Mouse (Mus musculus): ENCODE data around the gene Gpsm1. TPM values are rescaled to one million over a fixed set of nuclear protein-coding genes. Genes with fewer than 3 reads are reported as not detected.

Gpsm1 gene
- polyA plus RNA-seq, 1 experiment from 2014 or later: 92.0 TPM

- WGBS: 79% methylated on average over 2 of the region's 2 CpGs
- no peaks in the 10 kb centered on the region for H3K36me3 ChIP-seq (ENCODE audit: control insufficient read depth, insufficient read depth, low read length)
- no peaks in the 10 kb centered on the region for H3K9me3 ChIP-seq (ENCODE audit: control insufficient read depth, low read length)
- no peak overlapping the region for H3K9ac ChIP-seq (replicated peaks; ENCODE audit: low read depth, low read length)
- H3K4me3 ChIP-seq (ENCODE audit: low read depth, low read length): no peak overlapping the region
- no peak overlapping the region for H3K4me2 ChIP-seq (ENCODE audit: low read depth, low read length)
- H3K4me1 ChIP-seq (ENCODE audit: control insufficient read depth, insufficient read depth, low read length): peaks cover 2% of the 10 kb centered on the region; the same call in 1 of the 2 replicates
- ATAC-seq (ENCODE audit: low read depth): no peak
- no peaks in the 10 kb centered on the region for H3K27me3 ChIP-seq (ENCODE audit: control insufficient read depth, insufficient read depth, low read length)
- no peak overlapping the region for H3K27ac ChIP-seq (ENCODE audit: low read depth, low read length)
Measured at GRCm38 (mm10) chr2:26305555-26305954, 9.8 kb upstream of the Gpsm1 start.

GRCm38 (mm10) chr2:26306702-26307101 lies 8.6 kb upstream of the Gpsm1 start:
- H3K27me3 ChIP-seq (ENCODE audit: control insufficient read depth, insufficient read depth, low read length): no peaks in the 10 kb centered on the region
- no peaks in the 10 kb centered on the region for H3K36me3 ChIP-seq (ENCODE audit: control insufficient read depth, insufficient read depth, low read length)
- no peak overlapping the region for H3K27ac ChIP-seq (ENCODE audit: low read depth, low read length)
- WGBS: 93% methylated on average over 3 of the region's 3 CpGs
- H3K9me3 ChIP-seq (ENCODE audit: control insufficient read depth, low read length): no peaks in the 10 kb centered on the region
- H3K4me2 ChIP-seq (ENCODE audit: low read depth, low read length): no peak overlapping the region
- H3K4me1 ChIP-seq (ENCODE audit: control insufficient read depth, insufficient read depth, low read length): no peaks in the 10 kb centered on the region
- H3K4me3 ChIP-seq (ENCODE audit: low read depth, low read length): no peak overlapping the region
- H3K9ac ChIP-seq (replicated peaks; ENCODE audit: low read depth, low read length): no peak overlapping the region
- ATAC-seq (ENCODE audit: low read depth): no peak

- no peak overlapping the region for H3K4me3 ChIP-seq (ENCODE audit: low read depth, low read length)
- 32% methylated on average over 10 of the region's 10 CpGs for WGBS
- H3K9ac ChIP-seq (replicated peaks; ENCODE audit: low read depth, low read length): no peak overlapping the region
- peak; percentile 22; the same call in 1 of the 2 replicates for ATAC-seq (ENCODE audit: low read depth)
- no peaks in the 10 kb centered on the region for H3K27me3 ChIP-seq (ENCODE audit: control insufficient read depth, insufficient read depth, low read length)
- H3K36me3 ChIP-seq (ENCODE audit: control insufficient read depth, insufficient read depth, low read length): no peaks in the 10 kb centered on the region
- H3K27ac ChIP-seq (ENCODE audit: low read depth, low read length): no peak overlapping the region
- H3K9me3 ChIP-seq (ENCODE audit: control insufficient read depth, low read length): no peaks in the 10 kb centered on the region
- no peak overlapping the region for H3K4me2 ChIP-seq (ENCODE audit: low read depth, low read length)
- no peaks in the 10 kb centered on the region for H3K4me1 ChIP-seq (ENCODE audit: control insufficient read depth, insufficient read depth, low read length)
Measured at GRCm38 (mm10) chr2:26309739-26310138, 5.6 kb upstream of the Gpsm1 start.

GRCm38 (mm10) chr2:26311936-26312335 lies 3.4 kb upstream of the Gpsm1 start:
- ATAC-seq (ENCODE audit: low read depth): no peak
- Histone ChIP-seq H3K27ac (ENCODE audit: low read depth, low read length) (no peak overlapping the region), H3K9ac (replicated peaks; ENCODE audit: low read depth, low read length) (no peak overlapping the region), H3K4me1 (ENCODE audit: control insufficient read depth, insufficient read depth, low read length) (peaks cover 5% of the 10 kb centered on the region), H3K4me2 (ENCODE audit: low read depth, low read length) (no peak overlapping the region), H3K36me3 (ENCODE audit: control insufficient read depth, insufficient read depth, low read length) (no peaks in the 10 kb centered on the region), H3K4me3 (ENCODE audit: low read depth, low read length) (no peak overlapping the region), H3K27me3 (ENCODE audit: control insufficient read depth, insufficient read depth, low read length) (no peaks in the 10 kb centered on the region), H3K9me3 (ENCODE audit: control insufficient read depth, low read length) (no peaks in the 10 kb centered on the region)
- 73% methylated on average over 5 of the region's 5 CpGs for WGBS

- ATAC-seq (ENCODE audit: low read depth): no peak
- H3K9ac ChIP-seq (replicated peaks; ENCODE audit: low read depth, low read length): no peak overlapping the region
- no peak overlapping the region for H3K4me3 ChIP-seq (ENCODE audit: low read depth, low read length)
- H3K27ac ChIP-seq (ENCODE audit: low read depth, low read length): no peak overlapping the region
- 63% methylated on average over 2 of the region's 2 CpGs for WGBS
- H3K4me1 ChIP-seq (ENCODE audit: control insufficient read depth, insufficient read depth, low read length): peaks cover 14% of the 10 kb centered on the region
- H3K36me3 ChIP-seq (ENCODE audit: control insufficient read depth, insufficient read depth, low read length): no peaks in the 10 kb centered on the region
- no peaks in the 10 kb centered on the region for H3K9me3 ChIP-seq (ENCODE audit: control insufficient read depth, low read length)
- no peaks in the 10 kb centered on the region for H3K27me3 ChIP-seq (ENCODE audit: control insufficient read depth, insufficient read depth, low read length)
- no peak overlapping the region for H3K4me2 ChIP-seq (ENCODE audit: low read depth, low read length)
Measured at GRCm38 (mm10) chr2:26312812-26313211, 2.5 kb upstream of the Gpsm1 start.

GRCm38 (mm10) chr2:26313394-26313793 lies 1.9 kb upstream of the Gpsm1 start:
- no peaks in the 10 kb centered on the region for H3K36me3 ChIP-seq (ENCODE audit: control insufficient read depth, insufficient read depth, low read length)
- H3K9me3 ChIP-seq (ENCODE audit: control insufficient read depth, low read length): no peaks in the 10 kb centered on the region
- ATAC-seq (ENCODE audit: low read depth): no peak
- H3K4me1 ChIP-seq (ENCODE audit: control insufficient read depth, insufficient read depth, low read length): peaks cover 19% of the 10 kb centered on the region
- H3K27me3 ChIP-seq (ENCODE audit: control insufficient read depth, insufficient read depth, low read length): no peaks in the 10 kb centered on the region
- WGBS: 89% methylated on average over 1 of the region's 1 CpGs
- no peak overlapping the region for H3K4me2 ChIP-seq (ENCODE audit: low read depth, low read length)
- no peak overlapping the region for H3K4me3 ChIP-seq (ENCODE audit: low read depth, low read length)
- H3K9ac ChIP-seq (replicated peaks; ENCODE audit: low read depth, low read length): no peak overlapping the region
- no peak overlapping the region for H3K27ac ChIP-seq (ENCODE audit: low read depth, low read length)

- peak overlapping the region; percentile 98; the same call in 1 of the 2 replicates for H3K4me2 ChIP-seq (ENCODE audit: low read depth, low read length)
- no peaks in the 10 kb centered on the region for H3K9me3 ChIP-seq (ENCODE audit: control insufficient read depth, low read length)
- H3K27me3 ChIP-seq (ENCODE audit: control insufficient read depth, insufficient read depth, low read length): no peaks in the 10 kb centered on the region
- peak overlapping the region; percentile 85 for H3K4me3 ChIP-seq (ENCODE audit: low read depth, low read length)
- no peaks in the 10 kb centered on the region for H3K36me3 ChIP-seq (ENCODE audit: control insufficient read depth, insufficient read depth, low read length)
- no peak overlapping the region; the same call in 1 of the 2 replicates for H3K9ac ChIP-seq (replicated peaks; ENCODE audit: low read depth, low read length)
- WGBS: 67% methylated on average over 13 of the region's 13 CpGs
- peaks cover 29% of the 10 kb centered on the region for H3K4me1 ChIP-seq (ENCODE audit: control insufficient read depth, insufficient read depth, low read length)
- H3K27ac ChIP-seq (ENCODE audit: low read depth, low read length): peak overlapping the region; percentile 96
- ATAC-seq (ENCODE audit: low read depth): no peak
Measured at GRCm38 (mm10) chr2:26314281-26315071, 839 bp upstream of the Gpsm1 start.

GRCm38 (mm10) chr2:26315925-26316311 lies 603 bp downstream of the Gpsm1 start:
- Histone ChIP-seq H3K4me3 (ENCODE audit: low read depth, low read length) (peak overlapping the region; percentile 85), H3K36me3 (ENCODE audit: control insufficient read depth, insufficient read depth, low read length) (no peaks in the 10 kb centered on the region), H3K9me3 (ENCODE audit: control insufficient read depth, low read length) (no peaks in the 10 kb centered on the region), H3K4me1 (ENCODE audit: control insufficient read depth, insufficient read depth, low read length) (peaks cover 38% of the 10 kb centered on the region), H3K27ac (ENCODE audit: low read depth, low read length) (peak overlapping the region; percentile 96), H3K27me3 (ENCODE audit: control insufficient read depth, insufficient read depth, low read length) (no peaks in the 10 kb centered on the region), H3K4me2 (ENCODE audit: low read depth, low read length) (peak overlapping the region; percentile 98), H3K9ac (replicated peaks; ENCODE audit: low read depth, low read length) (peak overlapping the region; percentile 99)
- WGBS: 0% methylated on average over 11 of the region's 11 CpGs
- ATAC-seq (ENCODE audit: low read depth): peak; percentile 39

- Histone ChIP-seq H3K9me3 (ENCODE audit: control insufficient read depth, low read length) (no peaks in the 10 kb centered on the region), H3K9ac (replicated peaks; ENCODE audit: low read depth, low read length) (peak overlapping the region; percentile 99), H3K36me3 (ENCODE audit: control insufficient read depth, insufficient read depth, low read length) (no peaks in the 10 kb centered on the region), H3K4me1 (ENCODE audit: control insufficient read depth, insufficient read depth, low read length) (peaks cover 38% of the 10 kb centered on the region), H3K4me2 (ENCODE audit: low read depth, low read length) (peak overlapping the region; percentile 98), H3K27me3 (ENCODE audit: control insufficient read depth, insufficient read depth, low read length) (no peaks in the 10 kb centered on the region), H3K4me3 (ENCODE audit: low read depth, low read length) (peak overlapping the region; percentile 85), H3K27ac (ENCODE audit: low read depth, low read length) (peak overlapping the region; percentile 96)
- 0 out of 2 replicates have a peak, but pooled peaks have one; percentile 12 for ATAC-seq (ENCODE audit: low read depth)
- 54% methylated on average over 9 of the region's 9 CpGs for WGBS
Measured at GRCm38 (mm10) chr2:26316576-26317246, 1.4 kb downstream of the Gpsm1 start.
